Mouse (Mus musculus): ENCODE data around the gene Ndel1.

GRCm38 (mm10) chr11:68904375-68905137, 32.9 kb upstream of the Ndel1 start:
- TF ChIP-seq CTCF (IDR thresholded peaks at IDR 0.05; ENCODE audit: insufficient read depth, low read depth, low read length) (no peak), POLR2A (IDR thresholded peaks at IDR 0.05; ENCODE audit: insufficient read depth, low read depth, low read length) (no peak)
